Mouse (Mus musculus): ENCODE data around the gene Zbtb18.

GRCm38 (mm10) chr1:177458456-177459389 is 16.6 kb downstream of the Zbtb18 start:
- TF ChIP-seq POLR2A (IDR thresholded peaks at IDR 0.05; ENCODE audit: low read depth, low read length) (no peak), CTCF (IDR thresholded peaks at IDR 0.05; ENCODE audit: extremely low read depth, insufficient read length, insufficient replicate concordance, low read depth, low read length) (no peak)

All from small intestine, adult 2 months (tissue).